Mouse (Mus musculus) urinary bladder, postnatal 10 days (tissue): Measurements from ENCODE around the gene Gm5460.

ENCODE experiments used
- DNase-seq: peaks from one replicate; pipeline ENCODE4 v3.0.0; 2022; ENCODE audit warnings: low spot score

The Gm5460 gene

GRCm38 (mm10) chr14:34016381-34016780 lies at the start of gene Gm5460:
TSS of gene Gm5460 (plus strand) at chr14:34016758.
- no peak for DNase-seq

GRCm38 (mm10) chr14:33972679-33973078 lies 43.9 kb upstream of the Gm5460 start:
- no peak for DNase-seq

GRCm38 (mm10) chr14:33974752-33975151 lies 41.8 kb upstream of the Gm5460 start:
- no peak for DNase-seq

- no peak for DNase-seq
These were observed 38.8 kb upstream of the Gm5460 start for GRCm38 (mm10) chr14:33977748-33978147.

- no peak for DNase-seq
These were observed 37.9 kb upstream of the Gm5460 start, which contains the start of gene Zfp488 for GRCm38 (mm10) chr14:33978604-33979059. TSS of gene Zfp488 (minus strand) at chr14:33978764.

- no peak for DNase-seq
These were observed 27.4 kb upstream of the Gm5460 start for GRCm38 (mm10) chr14:33989201-33989600.

GRCm38 (mm10) chr14:33991971-33992370 lies 24.6 kb upstream of the Gm5460 start:
- DNase-seq = no peak

GRCm38 (mm10) chr14:33993051-33993450 lies 23.5 kb upstream of the Gm5460 start:
- DNase-seq = peak; percentile 3

- peak; percentile 2 for DNase-seq
These were observed 22.9 kb upstream of the Gm5460 start for GRCm38 (mm10) chr14:33993521-33994289.

- DNase-seq = no peak
These were observed 19.1 kb upstream of the Gm5460 start for GRCm38 (mm10) chr14:33997427-33997826.

- DNase-seq = no peak
These were observed 16.5 kb upstream of the Gm5460 start for GRCm38 (mm10) chr14:34000076-34000475.

- DNase-seq = no peak
These were observed 15.1 kb upstream of the Gm5460 start for GRCm38 (mm10) chr14:34001445-34001844.

- DNase-seq = no peak
These were observed 14.2 kb upstream of the Gm5460 start for GRCm38 (mm10) chr14:34002358-34002757.

- DNase-seq = no peak
These were observed 1.5 kb upstream of the Gm5460 start, which contains the start of gene Gm30083 for GRCm38 (mm10) chr14:34015063-34015462. TSS of gene Gm30083 (minus strand) at chr14:34015182.

- no peak for DNase-seq
These were observed 380 bp downstream of the Gm5460 start for GRCm38 (mm10) chr14:34016938-34017337.

GRCm38 (mm10) chr14:34026710-34027109 lies 10.2 kb downstream of the Gm5460 start:
- DNase-seq = no peak

GRCm38 (mm10) chr14:34033841-34034610 lies 17.5 kb downstream of the Gm5460 start:
- no peak for DNase-seq

GRCm38 (mm10) chr14:34041241-34041640 lies 24.7 kb downstream of the Gm5460 start:
- DNase-seq = no peak

- no peak for DNase-seq
These were observed 26.8 kb downstream of the Gm5460 start for GRCm38 (mm10) chr14:34043341-34043740.

- DNase-seq = no peak
These were observed 33.7 kb downstream of the Gm5460 start for GRCm38 (mm10) chr14:34050101-34050779.

- no peak for DNase-seq
These were observed 36.0 kb downstream of the Gm5460 start, which contains the start of gene Antxrl for GRCm38 (mm10) chr14:34052516-34052915. TSS of gene Antxrl (plus strand) at chr14:34052707.

GRCm38 (mm10) chr14:34071665-34072064 lies 55.1 kb downstream of the Gm5460 start:
- no peak for DNase-seq
